Mouse (Mus musculus): ENCODE measurements around the gene Fabp3.
A peak's percentile ranks its signal among the peaks of the same experiment; 100 is the strongest.

Fabp3 gene

DNA sequence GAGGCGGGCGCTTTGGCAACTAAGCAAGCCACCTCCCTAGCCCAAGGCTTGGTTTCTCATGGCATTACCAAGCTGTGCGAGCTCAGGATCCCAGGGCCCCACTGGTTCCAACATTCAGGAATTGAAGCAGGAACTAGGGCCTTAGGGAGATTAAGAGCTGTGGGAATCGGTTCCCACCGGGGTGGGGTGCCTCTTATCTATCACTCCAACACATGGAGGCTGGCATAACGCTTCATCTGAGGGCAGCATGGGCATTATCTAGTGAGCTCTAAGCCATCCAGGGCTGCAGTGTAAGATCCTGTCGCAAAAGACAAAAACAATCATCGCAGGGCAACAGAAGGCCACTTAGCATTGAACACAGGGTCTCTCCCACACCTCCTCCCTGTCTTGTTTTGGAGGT lies 13.9 kb upstream of the Fabp3 start:
- DNase-seq (ENCODE audit: low spot score) = no peak

DNA sequence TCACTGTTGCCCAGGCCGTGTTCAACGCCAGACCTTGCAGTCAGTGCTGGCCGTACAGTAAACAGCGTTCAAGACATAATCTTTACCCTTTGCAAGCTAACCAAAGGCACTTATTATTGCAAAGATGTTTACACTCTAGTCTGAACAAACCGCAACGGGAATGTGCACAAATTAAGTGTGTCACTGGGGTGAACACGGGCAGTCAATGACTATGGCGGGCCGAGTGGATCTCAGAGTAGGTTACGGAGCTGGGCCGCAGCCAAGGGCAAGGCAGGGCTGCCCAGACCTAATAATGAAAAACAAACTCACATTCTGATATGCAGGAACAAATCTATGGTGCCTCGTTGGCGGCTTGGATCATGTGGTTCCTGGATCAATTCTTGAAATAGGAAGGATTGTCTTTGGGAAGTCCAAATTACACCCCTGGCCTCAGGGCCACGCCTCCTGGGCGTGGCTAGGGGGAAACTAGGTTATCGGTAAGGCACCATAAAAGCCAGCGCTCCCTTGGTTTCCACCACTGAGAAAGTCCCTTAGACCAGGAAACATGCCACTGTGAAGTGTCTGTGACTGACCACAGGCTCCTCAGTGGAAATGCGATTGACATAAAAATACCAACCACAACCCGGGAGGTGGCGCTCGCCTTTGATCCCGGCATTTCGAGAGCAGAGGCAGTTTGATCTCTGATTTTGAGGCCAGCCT lies 13.2 kb upstream of the Fabp3 start:
- DNase-seq (ENCODE audit: low spot score) = peak; percentile 35

GRCm38 (mm10) chr4:130296243-130296965 lies 12.0 kb upstream of the Fabp3 start:
- no peak for DNase-seq (ENCODE audit: low spot score)

- peak; percentile 81 for DNase-seq (ENCODE audit: low spot score)
These were observed 11.3 kb upstream of the Fabp3 start for GRCm38 (mm10) chr4:130297123-130297529.

- DNase-seq (ENCODE audit: low spot score) = no peak
These were observed 9.3 kb upstream of the Fabp3 start for GRCm38 (mm10) chr4:130298877-130299628.

- DNase-seq (ENCODE audit: low spot score) = no peak
These were observed 8.8 kb upstream of the Fabp3 start for GRCm38 (mm10) chr4:130299629-130300018.

GRCm38 (mm10) chr4:130302285-130302870 lies 6.0 kb upstream of the Fabp3 start:
- DNase-seq (ENCODE audit: low spot score) = no peak

DNA sequence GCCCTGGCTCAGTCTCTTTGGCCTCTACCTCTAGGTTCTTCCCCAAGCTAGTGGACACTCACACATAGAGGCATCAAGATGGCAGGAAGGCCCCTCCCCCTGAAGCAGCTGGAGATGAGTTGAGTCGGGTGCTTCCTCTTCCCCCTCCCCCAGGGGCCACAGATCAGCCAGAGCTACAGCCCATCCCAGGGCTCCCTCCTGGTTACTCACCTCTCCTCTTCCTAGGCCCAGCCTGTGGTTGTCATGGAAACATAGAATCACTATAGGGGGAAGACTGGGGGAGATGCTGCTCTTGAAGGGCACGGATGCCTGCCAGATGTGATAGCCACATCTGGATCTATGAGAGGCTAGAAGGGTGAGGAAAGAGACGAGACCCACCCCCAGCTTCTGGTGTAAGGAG lies 3.6 kb upstream of the Fabp3 start:
- DNase-seq (ENCODE audit: low spot score) = no peak

DNA sequence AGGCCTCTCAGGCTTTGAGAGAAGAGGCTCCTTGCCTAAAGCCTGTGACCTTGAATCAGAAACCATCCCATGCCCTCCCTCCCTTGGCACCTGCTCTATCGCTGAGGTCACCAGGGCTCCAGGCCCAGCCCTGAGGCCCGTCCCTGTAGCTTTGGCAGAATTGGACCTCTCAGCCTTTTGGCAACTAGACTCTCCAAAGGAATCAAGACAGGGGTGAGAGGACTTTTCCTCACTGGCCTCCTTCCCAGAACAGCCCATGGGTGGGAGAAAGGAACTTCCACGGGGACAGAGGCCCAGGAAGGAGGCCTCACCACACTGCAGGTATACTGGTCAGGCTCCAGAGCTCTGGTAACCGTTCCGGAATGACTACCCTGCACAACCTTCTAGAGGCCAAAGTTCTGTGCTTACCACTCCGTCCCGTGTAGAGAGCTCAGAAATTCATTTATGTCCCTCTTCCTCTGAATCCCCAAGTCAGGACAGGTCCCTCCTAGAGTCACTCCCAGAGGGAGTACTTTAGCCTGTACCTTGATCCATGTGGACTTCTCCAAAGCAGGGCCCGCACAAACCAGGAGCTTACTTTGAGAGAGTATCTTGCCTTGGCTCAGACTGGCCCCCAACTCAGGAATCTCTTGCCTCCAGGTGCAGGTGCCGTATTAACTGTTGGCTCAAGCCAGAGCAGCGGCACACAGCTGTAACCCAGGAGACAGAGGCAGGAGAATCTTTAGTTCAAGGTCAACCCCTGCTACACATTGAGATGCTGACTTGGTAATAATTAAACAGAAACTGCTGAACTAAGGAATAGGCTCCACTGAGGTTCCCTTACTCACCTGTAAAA lies 1.4 kb upstream of the Fabp3 start:
- no peak for DNase-seq (ENCODE audit: low spot score)

DNA sequence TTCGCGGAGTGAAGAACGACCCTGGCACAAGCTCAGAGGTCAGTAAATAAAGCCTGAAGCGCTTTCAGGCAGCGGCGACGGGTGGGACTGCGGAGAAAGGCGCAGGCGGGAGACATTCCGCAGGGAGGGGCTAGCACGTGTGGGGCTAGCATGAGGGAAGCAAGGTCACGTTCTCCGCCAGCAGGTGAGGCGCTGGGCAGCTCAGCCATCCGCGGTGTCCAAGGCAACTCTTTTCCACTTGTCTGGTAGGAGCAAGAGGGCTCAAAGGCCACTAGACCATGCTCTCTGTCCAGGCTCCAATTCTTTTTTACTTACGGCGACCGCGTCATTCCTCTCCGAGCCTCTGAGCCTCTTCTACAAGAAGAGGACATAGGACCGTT lies 554 bp upstream of the Fabp3 start:
- peak; percentile 61 for DNase-seq (ENCODE audit: low spot score)

GRCm38 (mm10) chr4:130309254-130309653 lies 859 bp downstream of the Fabp3 start:
- DNase-seq (ENCODE audit: low spot score) = peak; percentile 19

DNA sequence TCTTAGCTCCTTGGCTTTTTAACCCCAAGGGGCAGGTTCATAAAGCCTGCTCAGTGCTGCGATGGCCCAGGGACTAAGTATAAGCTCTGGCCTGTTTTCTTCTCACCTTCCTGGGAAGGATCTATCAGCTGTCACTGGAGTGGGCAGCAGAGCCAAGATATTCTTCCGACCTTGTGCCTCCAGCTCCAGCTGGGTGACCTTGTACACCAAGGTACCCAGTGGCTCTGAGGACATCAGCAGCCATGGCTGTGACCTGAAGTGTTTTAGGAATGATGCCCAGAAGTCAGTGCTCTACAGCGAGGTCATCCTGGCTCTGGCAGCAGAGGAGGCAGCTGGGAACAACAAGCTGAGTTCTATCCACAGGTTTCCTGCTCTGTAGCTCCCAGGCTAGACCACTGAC lies 4.1 kb downstream of the Fabp3 start:
- no peak for DNase-seq (ENCODE audit: low spot score)

- no peak for DNase-seq (ENCODE audit: low spot score)
These were observed 5.2 kb downstream of the Fabp3 start for GRCm38 (mm10) chr4:130313552-130313951.

DNA sequence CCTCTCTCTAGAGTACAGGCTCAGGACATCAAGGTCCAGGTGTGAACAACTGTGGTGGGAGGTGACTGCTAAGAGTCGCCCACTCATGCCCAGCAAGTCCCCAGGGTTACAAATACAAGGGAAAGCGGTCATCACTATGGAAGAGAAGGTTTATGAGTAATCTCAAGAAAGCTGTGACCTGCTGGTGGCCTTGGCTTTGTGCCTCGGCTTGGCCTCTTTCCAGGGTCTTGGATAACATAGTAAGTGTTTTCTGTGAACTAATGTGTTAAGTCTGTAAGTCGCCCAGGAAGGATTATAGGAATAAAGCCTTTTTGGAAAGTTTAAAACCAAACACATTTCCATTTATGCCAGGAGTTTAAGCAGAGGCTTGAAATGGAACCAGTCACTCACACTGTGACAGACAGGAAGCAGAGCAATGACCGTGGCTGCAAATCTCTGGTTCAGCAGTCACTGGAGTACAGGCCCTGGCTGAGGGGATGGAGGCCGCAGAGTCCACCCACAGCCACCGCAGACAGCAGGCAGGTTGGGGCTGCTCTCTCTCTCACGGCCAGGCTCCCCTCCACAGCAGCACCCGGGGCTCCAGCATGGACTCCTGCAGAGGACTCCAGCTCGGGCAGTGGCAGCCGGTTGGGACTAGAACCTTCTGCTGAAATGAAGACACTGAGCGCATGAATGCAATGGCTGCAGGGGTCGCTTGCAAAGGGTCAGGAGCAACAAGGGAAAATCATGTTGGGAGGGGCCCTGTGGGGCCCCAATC lies 7.6 kb downstream of the Fabp3 start:
- no peak for DNase-seq (ENCODE audit: low spot score)

- no peak for DNase-seq (ENCODE audit: low spot score)
These were observed 8.3 kb downstream of the Fabp3 start for GRCm38 (mm10) chr4:130316691-130317090.

DNA sequence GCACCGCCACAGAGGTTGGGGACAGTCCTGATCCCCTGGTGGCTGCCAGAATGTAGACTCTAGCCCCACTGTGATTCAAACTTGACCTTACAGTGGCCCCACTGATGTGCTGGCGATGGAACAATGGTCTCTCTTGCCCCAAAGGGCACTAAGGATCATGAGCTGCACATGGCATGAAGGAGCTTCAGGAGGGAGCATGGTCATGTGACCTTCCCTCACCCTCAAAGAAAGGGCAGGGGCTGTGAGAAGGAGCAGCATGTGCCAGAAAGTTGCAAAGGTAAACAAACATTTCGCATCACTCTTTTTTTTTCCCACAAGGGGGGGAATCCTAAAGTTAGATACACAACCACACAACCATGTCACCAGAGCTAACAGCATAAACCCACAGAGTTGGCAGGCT lies 9.7 kb downstream of the Fabp3 start:
- no peak for DNase-seq (ENCODE audit: low spot score)

DNA sequence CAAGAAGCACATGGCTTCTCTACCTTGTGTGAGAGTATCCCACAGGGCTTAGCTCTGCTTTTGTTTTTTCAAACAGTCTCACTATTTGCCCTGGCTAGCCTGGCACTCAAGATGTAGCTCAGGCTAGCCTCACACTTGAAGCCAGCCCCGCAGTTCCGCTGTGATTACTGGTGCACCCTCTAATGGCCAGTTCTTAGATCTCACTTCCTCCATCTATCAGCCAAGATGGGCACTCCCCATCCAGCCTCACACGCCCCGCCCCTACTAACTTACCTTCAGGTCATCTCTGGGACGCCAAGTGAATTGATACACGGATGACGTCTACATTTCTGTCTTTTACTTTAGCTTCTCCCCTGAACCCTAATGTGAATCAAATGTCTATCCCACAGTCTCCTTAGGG lies 11.2 kb downstream of the Fabp3 start:
- DNase-seq (ENCODE audit: low spot score) = no peak

- no peak for DNase-seq (ENCODE audit: low spot score)
These were observed 13.2 kb downstream of the Fabp3 start for GRCm38 (mm10) chr4:130321640-130322039.

DNA sequence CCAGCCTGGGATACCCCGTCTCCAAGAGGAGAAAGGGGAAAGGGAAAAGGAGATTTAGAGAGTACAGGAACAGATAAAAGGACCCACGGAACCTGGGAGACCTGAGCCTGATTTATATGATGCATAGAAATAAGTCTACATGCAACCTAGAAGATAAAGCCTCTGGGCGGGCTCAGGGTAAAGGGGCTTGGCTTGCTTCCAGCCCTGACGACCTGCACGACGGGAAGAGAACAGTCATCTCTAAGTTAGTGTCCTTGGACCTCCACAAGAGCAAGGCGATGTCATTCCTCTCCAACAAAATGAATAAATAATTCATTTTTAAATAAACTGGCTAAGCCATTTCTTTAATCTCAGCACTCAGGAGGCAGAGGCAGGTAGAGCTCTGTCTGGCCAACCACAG lies 14.2 kb downstream of the Fabp3 start:
- no peak for DNase-seq (ENCODE audit: low spot score)

GRCm38 (mm10) chr4:130323165-130323564 lies 14.8 kb downstream of the Fabp3 start:
- no peak for DNase-seq (ENCODE audit: low spot score)

DNA sequence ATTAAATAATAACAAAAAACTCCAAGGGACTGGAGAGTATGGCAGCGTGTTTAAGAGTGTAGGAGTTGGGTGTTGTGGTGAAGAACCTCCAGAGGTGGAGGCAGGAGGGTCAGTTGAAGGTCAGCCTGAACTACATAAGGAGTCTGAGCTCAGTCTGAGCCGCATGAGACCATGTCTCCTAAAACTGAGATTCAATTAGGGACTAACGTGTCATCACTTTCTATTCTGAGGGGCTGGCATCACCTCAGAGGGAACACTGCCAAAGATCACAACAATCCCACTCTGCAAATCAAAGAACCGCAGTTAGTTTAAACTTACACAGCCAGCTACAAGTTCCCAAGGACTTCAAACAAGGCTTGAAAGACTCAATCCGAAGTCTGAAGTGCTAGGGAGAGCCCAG lies 15.2 kb downstream of the Fabp3 start:
- no peak for DNase-seq (ENCODE audit: low spot score)

Measured in retina, embryonic 14.5 days (tissue).